Mouse (Mus musculus) kidney, embryonic 15.5 days (tissue): ENCODE data around the gene Vwa3b. TPM values are rescaled to one million over a fixed set of nuclear protein-coding genes. Genes with fewer than 3 reads are reported as not detected.

ENCODE experiments used
- ATAC-seq: fragments of 200-750 bp; cut with Nextera tagmentation; replicated peaks from 2 replicates; pipeline ENCODE4 v1.8.0; 2017; ENCODE audit warnings: moderate TSS enrichment; ENCODE audit not compliant: low FRiP score
- H3K27ac ChIP-seq: fragments of 300-500 bp; sonication (generic); 2 replicates; pipeline ENCODE4 v1.5.1; 2015; ENCODE audit warnings: mild to moderate bottlenecking, inconsistent platforms
- H3K27me3 ChIP-seq: fragments of 300-500 bp; sonication (generic); 2 replicates; pipeline ENCODE4 v1.6.1; 2015; ENCODE audit warnings: inconsistent platforms
- H3K36me3 ChIP-seq: fragments of 300-500 bp; sonication (generic); 2 replicates; pipeline ENCODE4 v1.6.1; 2015; ENCODE audit warnings: inconsistent platforms
- H3K4me1 ChIP-seq: fragments of 300-500 bp; sonication (generic); 2 replicates; pipeline ENCODE4 v1.6.1; 2015; ENCODE audit warnings: inconsistent platforms
- H3K4me2 ChIP-seq: fragments of 300-500 bp; sonication (generic); 2 replicates; pipeline ENCODE4 v1.6.1; 2015; ENCODE audit warnings: moderate library complexity, mild to moderate bottlenecking, inconsistent platforms
- H3K4me3 ChIP-seq: fragments of 300-500 bp; sonication (generic); replicated peaks from 2 replicates; pipeline ENCODE4 v1.5.1; 2015; ENCODE audit warnings: mild to moderate bottlenecking, inconsistent platforms
- H3K9ac ChIP-seq: fragments of 300-500 bp; sonication (generic); 2 replicates; pipeline ENCODE4 v1.6.1; 2015; ENCODE audit warnings: mild to moderate bottlenecking, inconsistent platforms
- H3K9me3 ChIP-seq: fragments of 300-500 bp; sonication (generic); replicated peaks from 2 replicates; pipeline ENCODE4 v1.6.1; 2016; ENCODE audit warnings: inconsistent platforms
- WGBS: fragments of 180-500 bp; shearing (Covaris S2); methylation state at CpG from one replicate; pipeline ENCODE4 v1.1.7; 2015; ENCODE audit warnings: mixed read lengths; 5-methylcytosine and 5-hydroxymethylcytosine counted together
- polyA plus RNA-seq: library from polyadenylated mRNA; unstranded; fragments of >200 nt; fragmentation: Nextera tagmentation; extraction: Ambion mirVana; gene quantifications from 2 replicates; pipeline ENCODE4 v1.2.1, GENCODE M21; 2015

Vwa3b gene
- polyA plus RNA-seq, result 0.51 TPM in 1 of 2 replicates, not detected in the other

DNA sequence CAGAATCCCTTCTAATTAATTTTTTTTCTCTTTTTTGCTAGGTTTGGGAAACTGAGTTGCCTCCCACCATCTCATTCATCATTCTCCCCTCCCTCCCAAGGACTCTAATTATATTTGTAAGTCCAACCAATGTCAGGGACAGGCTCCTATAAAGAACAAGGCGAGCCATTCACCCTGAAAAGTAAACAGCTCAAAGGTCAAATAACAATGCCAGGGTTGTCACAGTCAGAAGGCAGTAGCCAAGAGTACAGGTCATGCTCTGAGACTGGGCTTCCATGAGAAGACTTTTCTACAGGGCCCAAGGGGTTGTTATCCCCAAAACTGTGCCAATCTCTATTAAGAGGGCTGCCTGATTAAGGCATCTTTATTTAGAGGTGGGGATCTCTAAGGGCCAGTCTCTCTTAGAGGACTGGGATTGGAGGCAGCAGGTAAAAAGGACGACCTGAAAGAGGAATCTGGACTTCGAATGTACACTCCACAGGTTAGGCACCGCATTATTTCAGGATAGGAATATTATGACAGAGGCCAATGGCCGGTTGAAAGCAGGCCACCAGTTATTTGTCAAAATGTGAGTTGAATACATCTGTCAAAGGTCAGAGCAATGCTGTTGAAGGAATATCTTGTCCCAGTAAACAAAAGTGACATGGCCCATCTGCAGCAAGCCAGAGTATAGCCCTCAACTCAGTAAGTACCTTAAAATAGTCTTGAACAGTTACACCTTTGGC is at the start of gene Vwa3b:
Gene Vwa3b, plus strand, starts transcription at position 635 of the 725 bp plus-strand sequence.
- no peak within 1 kb of the TSS for H3K4me2 ChIP-seq
- H3K4me3 ChIP-seq, result no peak within 1 kb of the TSS
- no peaks in the 10 kb centered on the region for H3K36me3 ChIP-seq
- no peak for ATAC-seq
- H3K9ac ChIP-seq, result no peak within 1 kb of the TSS
- no peaks in the 10 kb centered on the region for H3K27me3 ChIP-seq
- H3K27ac ChIP-seq, result no peak within 1 kb of the TSS
- H3K9me3 ChIP-seq, result no peaks in the 10 kb centered on the region
- 69% methylated on average over 5 of the region's 5 CpGs for WGBS
- peaks cover 14% of the 10 kb centered on the region for H3K4me1 ChIP-seq

DNA sequence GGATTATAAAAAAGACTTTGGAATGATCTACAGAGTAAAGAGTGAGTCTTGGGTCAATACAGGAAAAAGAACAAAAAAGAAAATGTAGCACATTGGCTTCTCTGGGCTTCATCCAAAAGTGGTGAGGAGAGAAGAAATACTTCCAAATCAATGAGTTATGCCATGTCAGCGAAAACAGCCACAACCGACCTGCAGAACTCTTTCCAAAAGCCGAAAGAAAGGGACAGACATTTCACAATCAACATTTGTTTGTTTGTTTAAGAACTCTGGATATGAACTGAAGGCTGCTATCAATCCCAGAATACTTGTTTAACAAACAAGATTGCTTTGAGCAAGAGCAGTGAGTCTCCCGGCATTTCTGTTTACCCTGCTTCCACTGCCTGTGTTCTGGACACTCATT is 49.6 kb upstream of the Vwa3b start:
- Histone ChIP-seq H3K4me1 (no peaks in the 10 kb centered on the region), H3K27me3 (no peaks in the 10 kb centered on the region), H3K27ac (no peak overlapping the region), H3K36me3 (no peaks in the 10 kb centered on the region), H3K4me3 (no peak overlapping the region), H3K9me3 (no peaks in the 10 kb centered on the region), H3K4me2 (no peak overlapping the region), H3K9ac (no peak overlapping the region)
- no peak for ATAC-seq
- 75% methylated on average over 4 of the region's 4 CpGs for WGBS

- H3K27me3 ChIP-seq, result 0 out of 2 replicates have a peak, but pooled peaks cover 2% of the 10 kb centered on the region
- no peaks in the 10 kb centered on the region for H3K4me1 ChIP-seq
- 89% methylated on average over 9 of the region's 9 CpGs for WGBS
- H3K36me3 ChIP-seq, result no peaks in the 10 kb centered on the region
- H3K27ac ChIP-seq, result no peak overlapping the region
- ATAC-seq, result no peak
- H3K9me3 ChIP-seq, result no peaks in the 10 kb centered on the region
- H3K4me3 ChIP-seq, result no peak overlapping the region
- H3K9ac ChIP-seq, result no peak overlapping the region
- H3K4me2 ChIP-seq, result no peak overlapping the region
Observed at GRCm38 (mm10) chr1:36982191-36982961, 44.0 kb upstream of the Vwa3b start.

- Histone ChIP-seq H3K27ac (no peak overlapping the region), H3K36me3 (no peaks in the 10 kb centered on the region), H3K4me3 (no peak overlapping the region), H3K4me1 (no peaks in the 10 kb centered on the region), H3K9ac (no peak overlapping the region), H3K9me3 (no peaks in the 10 kb centered on the region), H3K27me3 (0 out of 2 replicates have a peak, but pooled peaks cover 2% of the 10 kb centered on the region), H3K4me2 (no peak overlapping the region)
- ATAC-seq, result no peak
- 17% methylated on average over 4 of the region's 4 CpGs for WGBS
Observed at GRCm38 (mm10) chr1:36983754-36984153, 42.6 kb upstream of the Vwa3b start.

- ATAC-seq, result no peak
- 24% methylated on average over 6 of the region's 6 CpGs for WGBS
- no peaks in the 10 kb centered on the region for H3K36me3 ChIP-seq
Observed at GRCm38 (mm10) chr1:36984406-36984805, 42.0 kb upstream of the Vwa3b start.

DNA sequence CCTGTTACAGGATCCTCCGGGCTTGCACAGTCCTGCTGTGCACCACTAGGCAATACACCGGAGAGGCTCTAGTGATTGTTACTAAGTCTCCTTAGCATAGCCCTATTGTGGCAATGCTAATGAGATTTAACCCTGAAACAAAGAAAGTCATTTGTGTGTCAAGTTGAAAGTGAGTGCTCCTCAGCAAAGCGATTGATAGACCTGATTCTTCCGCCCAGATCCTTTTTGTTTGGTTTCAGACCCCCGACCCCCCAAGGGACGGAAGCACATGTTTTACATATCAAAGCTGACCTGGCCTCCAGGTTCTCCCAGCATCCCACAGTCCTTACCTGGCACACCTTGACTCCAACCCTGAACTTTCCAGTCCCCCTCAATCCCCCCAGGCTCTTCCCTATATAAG is 40.5 kb upstream of the Vwa3b start:
- Histone ChIP-seq H3K9ac (no peak overlapping the region), H3K4me2 (no peak overlapping the region), H3K4me1 (no peaks in the 10 kb centered on the region), H3K27me3 (0 out of 2 replicates have a peak, but pooled peaks cover 2% of the 10 kb centered on the region), H3K27ac (no peak overlapping the region), H3K36me3 (no peaks in the 10 kb centered on the region), H3K4me3 (no peak overlapping the region), H3K9me3 (no peaks in the 10 kb centered on the region)
- ATAC-seq, result no peak
- 57% methylated on average over 6 of the region's 6 CpGs for WGBS

More at GRCm38 (mm10) chr1:36984406-36984805, 42.0 kb upstream of the Vwa3b start:
- 0 out of 2 replicates have a peak, but pooled peaks cover 2% of the 10 kb centered on the region for H3K27me3 ChIP-seq
- H3K9ac ChIP-seq, result no peak overlapping the region
- no peak overlapping the region for H3K27ac ChIP-seq
- H3K9me3 ChIP-seq, result no peaks in the 10 kb centered on the region
- H3K4me3 ChIP-seq, result no peak overlapping the region
- no peaks in the 10 kb centered on the region for H3K4me1 ChIP-seq
- no peak overlapping the region for H3K4me2 ChIP-seq

- H3K27me3 ChIP-seq, result 0 out of 2 replicates have a peak, but pooled peaks cover 2% of the 10 kb centered on the region
- ATAC-seq, result no peak
- H3K9me3 ChIP-seq, result no peaks in the 10 kb centered on the region
- no peaks in the 10 kb centered on the region for H3K4me1 ChIP-seq
- H3K9ac ChIP-seq, result no peak overlapping the region
- no peak overlapping the region for H3K4me2 ChIP-seq
- no peak overlapping the region for H3K4me3 ChIP-seq
- no peaks in the 10 kb centered on the region for H3K36me3 ChIP-seq
- H3K27ac ChIP-seq, result no peak overlapping the region
- 80% methylated on average over 14 of the region's 14 CpGs for WGBS
Observed at GRCm38 (mm10) chr1:36986396-36987160, 39.8 kb upstream of the Vwa3b start.

DNA sequence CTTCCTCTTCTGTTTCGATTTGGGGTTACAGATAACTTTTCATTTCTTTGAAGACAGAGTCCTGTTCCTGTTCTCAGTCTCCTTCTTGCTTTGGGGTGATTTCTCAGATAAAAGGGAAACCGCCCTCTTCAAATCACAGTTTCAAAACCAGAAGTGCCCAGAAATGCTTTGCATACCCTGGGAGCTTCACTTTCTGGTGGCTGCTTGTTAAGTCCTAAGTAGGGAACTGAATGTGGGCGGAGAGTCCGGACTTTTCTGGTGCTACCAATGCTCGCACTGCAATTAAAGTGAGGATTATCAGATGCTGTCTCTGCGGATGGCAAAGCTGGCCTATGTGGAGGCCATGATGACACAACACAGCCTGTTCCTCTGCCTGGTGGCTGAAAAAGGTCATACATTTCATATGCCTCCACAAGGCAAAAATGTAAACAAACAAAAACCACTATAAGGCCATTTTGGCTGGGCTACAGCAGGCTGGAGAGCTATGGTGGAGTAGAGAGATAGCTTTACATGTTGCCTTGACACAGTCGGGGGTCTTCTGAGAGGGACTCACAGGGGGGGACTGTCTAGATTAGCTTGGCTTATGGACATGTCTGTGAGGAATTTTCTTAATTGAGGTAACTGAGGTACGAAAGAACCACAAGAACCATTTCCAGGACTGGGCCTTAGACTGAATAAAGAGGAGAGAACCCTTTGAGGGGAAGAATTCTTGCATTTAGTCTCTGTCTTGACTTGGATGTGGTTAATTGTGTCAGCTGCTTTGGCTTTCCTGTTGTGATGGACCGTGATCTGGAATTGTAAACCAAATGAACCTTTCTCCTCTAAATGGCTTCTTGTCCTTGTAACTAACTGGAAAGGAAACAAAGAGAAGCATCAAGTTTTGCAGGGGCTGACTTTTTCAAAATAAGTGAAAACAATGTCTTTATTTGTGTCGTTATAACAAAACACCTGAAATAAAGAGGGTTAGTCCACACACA is 38.9 kb upstream of the Vwa3b start:
- no peaks in the 10 kb centered on the region for H3K4me1 ChIP-seq
- no peak overlapping the region for H3K27ac ChIP-seq
- 84% methylated on average over 10 of the region's 10 CpGs for WGBS
- H3K9me3 ChIP-seq, result no peaks in the 10 kb centered on the region
- ATAC-seq, result no peak
- H3K4me3 ChIP-seq, result no peak overlapping the region
- 0 out of 2 replicates have a peak, but pooled peaks cover 2% of the 10 kb centered on the region for H3K27me3 ChIP-seq
- H3K4me2 ChIP-seq, result no peak overlapping the region
- H3K36me3 ChIP-seq, result no peaks in the 10 kb centered on the region
- H3K9ac ChIP-seq, result no peak overlapping the region

GRCm38 (mm10) chr1:36988161-36988560 is 38.2 kb upstream of the Vwa3b start:
- Histone ChIP-seq H3K4me1 (no peaks in the 10 kb centered on the region), H3K36me3 (no peaks in the 10 kb centered on the region), H3K9ac (no peak overlapping the region), H3K9me3 (no peaks in the 10 kb centered on the region), H3K27me3 (0 out of 2 replicates have a peak, but pooled peaks cover 2% of the 10 kb centered on the region), H3K4me3 (no peak overlapping the region), H3K4me2 (no peak overlapping the region), H3K27ac (no peak overlapping the region)
- 72% methylated on average over 6 of the region's 6 CpGs for WGBS
- no peak for ATAC-seq

GRCm38 (mm10) chr1:36988561-36988960 is 37.8 kb upstream of the Vwa3b start:
- 0 out of 2 replicates have a peak, but pooled peaks cover 2% of the 10 kb centered on the region for H3K27me3 ChIP-seq
- ATAC-seq, result no peak
- H3K9ac ChIP-seq, result no peak overlapping the region
- no peak overlapping the region for H3K4me2 ChIP-seq
- WGBS, result 57% methylated on average over 6 of the region's 6 CpGs
- H3K4me3 ChIP-seq, result no peak overlapping the region
- no peaks in the 10 kb centered on the region for H3K9me3 ChIP-seq
- H3K36me3 ChIP-seq, result no peaks in the 10 kb centered on the region
- H3K4me1 ChIP-seq, result no peaks in the 10 kb centered on the region
- H3K27ac ChIP-seq, result no peak overlapping the region

DNA sequence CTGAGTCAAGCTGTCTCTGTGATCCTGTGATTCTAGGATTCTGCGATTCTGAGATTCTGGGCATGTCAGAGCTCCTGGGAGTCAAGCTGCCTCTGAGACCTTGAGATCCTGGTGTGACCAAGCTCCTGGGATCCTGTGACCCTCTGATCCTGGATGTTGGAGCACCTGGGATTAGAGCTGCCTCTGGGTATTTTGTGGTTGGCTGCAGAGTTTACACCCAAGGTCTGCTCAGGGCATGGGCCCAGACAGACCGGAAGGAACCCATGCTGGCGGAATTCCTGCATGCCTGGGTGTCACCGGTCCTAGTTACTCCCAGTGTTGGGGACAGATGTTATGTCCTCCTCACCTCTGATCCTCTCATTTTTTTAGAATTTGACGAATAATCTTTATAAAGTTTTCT is 32.1 kb upstream of the Vwa3b start:
- Histone ChIP-seq H3K4me1 (peaks cover 7% of the 10 kb centered on the region), H3K9me3 (no peaks in the 10 kb centered on the region), H3K4me2 (no peak overlapping the region), H3K36me3 (no peaks in the 10 kb centered on the region), H3K27me3 (no peaks in the 10 kb centered on the region), H3K9ac (no peak overlapping the region), H3K4me3 (no peak overlapping the region), H3K27ac (no peak overlapping the region)
- no peak for ATAC-seq
- WGBS, result 95% methylated on average over 5 of the region's 5 CpGs
